24 mouse cellular contexts compared by ENCODE assay signal in genomic region chr7:118763939-118764338, GRCm38 (mm10). TPM values are rescaled to one million over a fixed set of nuclear protein-coding genes. Genes with fewer than 3 reads are reported as not detected.
DNase-seq lines count a peak whose midpoint lies in the region; ATAC-seq and TF ChIP-seq lines count a peak whose summit lies in the region.
"Had no signal": no experiment of that assay in that cellular context is flagged by ENCODE, and none has a peak within 500 bp of the region (broad histone marks: within the 10 kb centered on the region; RNA-seq: fewer than 3 reads in every experiment).

No protein-coding gene starts in this region.

- H3K27me3 ChIP-seq in kidney, embryonic 14.5 days (ENCODE audit: control insufficient read depth, insufficient read depth, low read length) = no peaks in the 10 kb centered on the region
- no peaks in the 10 kb centered on the region for H3K27me3 ChIP-seq in CH12.LX (replicated peaks)
- H3K27me3 ChIP-seq: forebrain, embryonic 13.5 days; heart, embryonic 13.5 days; hindbrain, embryonic 15.5 days had no signal

- TF ChIP-seq CTCF in CH12.LX (conservative IDR thresholded peaks at IDR 0.05 in 1 of 2, IDR thresholded peaks at IDR 0.05 in 1 of 2; ENCODE audit: low read depth in 2 of 2, low read length in 2 of 2) = no peak

- peaks cover 31% of the 10 kb centered on the region; the same call in 1 of the 2 replicates for H3K36me3 ChIP-seq in kidney, embryonic 14.5 days (ENCODE audit: control insufficient read depth, insufficient read depth, low read length)
- H3K36me3 ChIP-seq in CH12.LX (replicated peaks in 1 of 2; ENCODE audit: control insufficient read depth in 1 of 2, insufficient read depth in 1 of 2, low read length in 1 of 2) = peaks cover 40 to 92% of the 10 kb centered on the region in 2 experiments

- H3K79me2 ChIP-seq in CH12.LX (replicated peaks; ENCODE audit: control insufficient read depth, extremely low read depth, insufficient read depth, poor library complexity, severe bottlenecking) = no peaks in the 10 kb centered on the region

- TF ChIP-seq POLR2A in CH12.LX (IDR thresholded peaks at IDR 0.05; ENCODE audit: low read depth, low read length) = no peak

- peak; percentile 18 for DNase-seq in kidney, adult 18-20 months
- DNase-seq in CH12.LX (ENCODE audit: extremely low read depth) = no peak
- DNase-seq in kidney, adult 9 months = peak; percentile 38
- DNase-seq in kidney, postnatal 36 days = peak; percentile 11 to 38
- DNase-seq in cerebellum, adult 11-12 months = no peak
- no peak for DNase-seq in right cerebral cortex, adult 2 months (ENCODE audit: low spot score in 2 of 2)
- DNase-seq: adrenal gland, adult 8-10 months; adrenal gland, postnatal 25 days; cerebellum, adult 18-20 months; cerebellum, adult 9-10 months; cerebellum, postnatal 14 days; gastrocnemius, adult 2 months; gastrocnemius, postnatal 14 days; heart, postnatal 14 days; heart, postnatal 4 days had no signal

- in situ Hi-C loops in CH12.LX (cut with MboI; ENCODE audit: low pct_ligation_motif_present, low pct_unique_long_range_greater_than_20kb, low sequenced_read_pairs) = no loop called here

- no peaks in the 10 kb centered on the region for H3K4me1 ChIP-seq in kidney, embryonic 14.5 days (ENCODE audit: control insufficient read depth, insufficient read depth, low read length)
- peaks cover 0 to 4% of the 10 kb centered on the region in 2 experiments; a peak in 1 of 4 replicates for H3K4me1 ChIP-seq in CH12.LX (ENCODE audit: control insufficient read depth in 1 of 2, insufficient read depth in 2 of 2)
- H3K4me1 ChIP-seq: forebrain, embryonic 10.5 days had no signal

- H3K9ac ChIP-seq in kidney, embryonic 14.5 days (ENCODE audit: low read depth, low read length) = no peak overlapping the region
- no peak overlapping the region for H3K9ac ChIP-seq in CH12.LX (ENCODE audit: insufficient read depth, low read depth)
- H3K9ac ChIP-seq: forebrain, embryonic 13.5 days; heart, embryonic 13.5 days; hindbrain, embryonic 15.5 days had no signal

- no peak overlapping the region for H3K4me3 ChIP-seq in kidney, embryonic 14.5 days (ENCODE audit: low read length)
- H3K4me3 ChIP-seq in CH12.LX (replicated peaks in 1 of 3; ENCODE audit: low read depth in 2 of 3, low read length in 2 of 3, poor library complexity in 1 of 3) = no peak overlapping the region
- H3K4me3 ChIP-seq: forebrain, embryonic 10.5 days; forebrain, embryonic 13.5 days; gastrocnemius, adult 2 months; heart, embryonic 10.5 days; heart, embryonic 13.5 days; hindbrain, embryonic 15.5 days had no signal

- ATAC-seq in kidney, embryonic 14.5 days (ENCODE audit: low FRiP score, low TSS enrichment) = no peak
- ATAC-seq: activated CD4-positive, CD25-positive, alpha-beta regulatory T cell, adult 4 months; CD4-positive, CD25-positive, alpha-beta regulatory T cell, adult 4 months; forebrain, embryonic 13.5 days; forebrain, embryonic 16.5 days had no signal

- H3K4me2 ChIP-seq in kidney, embryonic 14.5 days (replicated peaks; ENCODE audit: low read depth, low read length) = no peak overlapping the region
- no peak overlapping the region for H3K4me2 ChIP-seq in CH12.LX (ENCODE audit: insufficient read depth, low read depth, poor library complexity, severe bottlenecking)
- H3K4me2 ChIP-seq: forebrain, embryonic 13.5 days; heart, embryonic 13.5 days; hindbrain, embryonic 15.5 days had no signal

- no peak for TF ChIP-seq EP300 in CH12.LX (IDR thresholded peaks at IDR 0.05; ENCODE audit: low read length)

- no peak overlapping the region for H3K27ac ChIP-seq in kidney, embryonic 14.5 days (ENCODE audit: low read depth, low read length)
- 0 out of 2 replicates have a peak overlapping the region, but pooled peaks have one; percentile 6 for H3K27ac ChIP-seq in CH12.LX (ENCODE audit: insufficient read depth, low read depth)
- H3K27ac ChIP-seq: forebrain, embryonic 10.5 days; forebrain, embryonic 13.5 days; gastrocnemius, adult 2 months; heart, embryonic 10.5 days; heart, embryonic 13.5 days; hindbrain, embryonic 15.5 days had no signal

- 84% methylated on average over 11 of the region's 11 CpGs for WGBS in kidney, embryonic 14.5 days

- no peak for TF ChIP-seq RAD21 in CH12.LX (IDR thresholded peaks at IDR 0.05; ENCODE audit: low read depth, low read length)

- no peaks in the 10 kb centered on the region for H3K9me3 ChIP-seq in kidney, embryonic 14.5 days (ENCODE audit: control insufficient read depth, low read length)
- H3K9me3 ChIP-seq in CH12.LX (replicated peaks; ENCODE audit: low read length) = no peaks in the 10 kb centered on the region
- H3K9me3 ChIP-seq: forebrain, embryonic 10.5 days; forebrain, embryonic 13.5 days; heart, embryonic 10.5 days; heart, embryonic 13.5 days; hindbrain, embryonic 15.5 days had no signal

- dilution Hi-C loops in CH12.LX (cut with MboI; ENCODE audit: extremely low pct_ligation_motif_present, extremely low pct_unique_long_range_greater_than_20kb, low sequenced_read_pairs) = no loop called here

TF ChIP-seq in CH12.LX, 34 proteins besides CTCF, POLR2A, EP300 and RAD21:
- TF ChIP-seq USF2 (conservative IDR thresholded peaks at IDR 0.05; ENCODE audit: low read depth, low read length) (no peak), MXI1 (IDR thresholded peaks at IDR 0.05; ENCODE audit: low read depth, low read length) (no peak), PAX5 (IDR thresholded peaks at IDR 0.05; ENCODE audit: low read length) (no peak), RCOR1 (conservative IDR thresholded peaks at IDR 0.05; ENCODE audit: low read depth, low read length) (no peak), IRF4 (IDR thresholded peaks at IDR 0.05; ENCODE audit: low read depth, low read length) (no peak), NRF1 (IDR thresholded peaks at IDR 0.05; ENCODE audit: low read depth, low read length) (no peak), ZKSCAN1 (IDR thresholded peaks at IDR 0.05; ENCODE audit: borderline replicate concordance, low read depth, low read length) (no peak)

RNA-seq across cellular contexts. Expression of gene Vps35l, which starts 23.9 kb away (rescaled TPM):
- polyA plus RNA-seq in kidney, embryonic 14.5 days (2014; fragmentation: Nextera tagmentation; extraction: Ambion mirVana) = 52.3 and 69.6 TPM in 2 replicates
- 39.0 and 43.9 TPM in 2 replicates for total RNA-seq in CH12.LX (2012; rRNA removed)
- total RNA-seq in CH12.LX (2014; rRNA removed) = 45.8 and 54.7 TPM in 2 replicates
- 46.0 and 57.7 TPM in 2 replicates for polyA plus RNA-seq in CH12.LX (2012; ENCODE audit: insufficient read length, low read depth)

RNA-seq across cellular contexts. Expression of gene Ccp110, which starts 51.6 kb away (rescaled TPM):
- polyA plus RNA-seq in kidney, embryonic 14.5 days (2014; fragmentation: Nextera tagmentation; extraction: Ambion mirVana) = 9.4 and 13.5 TPM in 2 replicates
- total RNA-seq in CH12.LX (2012; rRNA removed) (13.4 and 16.9 TPM in 2 replicates), CH12.LX (2014; rRNA removed) (10.6 and 11.9 TPM in 2 replicates)
- 14.6 and 16.3 TPM in 2 replicates for polyA plus RNA-seq in CH12.LX (2012; ENCODE audit: insufficient read length, low read depth)

RNA-seq across cellular contexts. Expression of gene Gde1, which starts 58.4 kb away (rescaled TPM):
- polyA plus RNA-seq in kidney, embryonic 14.5 days (2014; fragmentation: Nextera tagmentation; extraction: Ambion mirVana) = 95.2 and 100 TPM in 2 replicates
- total RNA-seq in CH12.LX (2012; rRNA removed) = 109 and 116 TPM in 2 replicates
- 206 and 211 TPM in 2 replicates for total RNA-seq in CH12.LX (2014; rRNA removed)
- polyA plus RNA-seq in CH12.LX (2012; ENCODE audit: insufficient read length, low read depth) = 90.6 and 113 TPM in 2 replicates

Comparison
In these comparisons a context has a peak if more than half of its experiments do, and no peak if none do; other contexts are left out.
1. DNase-seq: peak in kidney, adult 18-20 months (single experiment), kidney, adult 9 months (single experiment) and kidney, postnatal 36 days (2 of 2); none in CH12.LX (single experiment), cerebellum, adult 11-12 months (single experiment) and right cerebral cortex, adult 2 months (0 of 2).